Mouse (Mus musculus) hindbrain, embryonic 15.5 days (tissue): ENCODE measurements around the gene Cdc27. TPM values are rescaled to one million over a fixed set of nuclear protein-coding genes. Genes with fewer than 3 reads are reported as not detected.
A peak's percentile ranks its signal among the peaks of the same experiment; 100 is the strongest.

ENCODE experiments used
- ATAC-seq: fragments of 200-750 bp; cut with Nextera tagmentation; 2 replicates; pipeline ENCODE4 v1.8.0; 2017; ENCODE audit warnings: low read depth, moderate number of reproducible peaks, moderate TSS enrichment; ENCODE audit not compliant: low FRiP score
- H3K27ac ChIP-seq: fragments of 300-500 bp; sonication (generic); replicated peaks from 2 replicates; pipeline ENCODE4 v1.5.1; 2015; ENCODE audit warnings: mild to moderate bottlenecking, inconsistent platforms
- H3K27me3 ChIP-seq: fragments of 300-500 bp; sonication (generic); 2 replicates; pipeline ENCODE4 v1.6.1; 2015; ENCODE audit warnings: control low read depth, inconsistent platforms
- H3K36me3 ChIP-seq: fragments of 300-500 bp; sonication (generic); 2 replicates; pipeline ENCODE4 v1.6.1; 2015; ENCODE audit warnings: control low read depth, inconsistent platforms
- H3K4me1 ChIP-seq: fragments of 300-500 bp; sonication (generic); replicated peaks from 2 replicates; pipeline ENCODE4 v1.6.1; 2015; ENCODE audit warnings: control low read depth, inconsistent platforms
- H3K4me2 ChIP-seq: fragments of 300-500 bp; sonication (generic); 2 replicates; pipeline ENCODE4 v1.6.1; 2015; ENCODE audit warnings: moderate library complexity, mild to moderate bottlenecking, inconsistent platforms
- H3K4me3 ChIP-seq: fragments of 300-500 bp; sonication (generic); 2 replicates; pipeline ENCODE4 v1.5.1; 2015; ENCODE audit warnings: mild to moderate bottlenecking, inconsistent platforms
- H3K9ac ChIP-seq: fragments of 300-500 bp; sonication (generic); 2 replicates; pipeline ENCODE4 v1.6.1; 2015; ENCODE audit warnings: inconsistent platforms
- H3K9me3 ChIP-seq: fragments of 300-500 bp; sonication (generic); 2 replicates; pipeline ENCODE4 v1.6.1; 2016; ENCODE audit warnings: control low read depth, inconsistent platforms
- WGBS: fragments of 180-500 bp; shearing (Covaris S2); methylation state at CpG from one replicate; pipeline ENCODE4 v1.1.7; 2015; 5-methylcytosine and 5-hydroxymethylcytosine counted together
- polyA plus RNA-seq: library from polyadenylated mRNA; unstranded; fragments of >200 nt; fragmentation: Nextera tagmentation; extraction: Ambion mirVana; gene quantifications from 2 replicates; pipeline ENCODE4 v1.2.1, GENCODE M21; 2015

Gene Cdc27
- polyA plus RNA-seq, 1 experiment from 2014 or later, result 34.2 TPM

DNA sequence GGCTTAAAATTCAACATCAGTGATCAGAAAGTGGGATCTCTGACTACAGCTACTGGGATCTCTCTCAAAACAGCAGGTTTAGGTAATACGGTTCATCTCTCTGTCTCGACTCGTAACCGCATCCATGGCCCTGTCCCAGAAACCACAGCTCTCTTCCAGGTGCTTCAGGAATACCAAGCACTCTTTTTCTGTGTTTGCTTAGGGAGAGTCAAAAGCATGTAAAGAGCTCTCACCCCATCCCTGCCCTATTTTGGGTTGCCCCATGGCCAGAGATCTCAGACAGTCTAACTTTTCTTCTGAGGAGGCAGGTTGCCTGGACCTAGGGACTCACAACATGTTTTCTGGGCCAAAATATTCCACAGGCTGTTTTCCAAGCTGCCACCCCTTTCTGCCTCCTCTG is 17.9 kb upstream of the Cdc27 start:
- H3K9ac ChIP-seq, result no peak overlapping the region
- WGBS, result 96% methylated on average over 4 of the region's 4 CpGs
- H3K4me2 ChIP-seq, result no peak overlapping the region
- H3K36me3 ChIP-seq, result no peaks in the 10 kb centered on the region
- ATAC-seq, result no peak
- no peaks in the 10 kb centered on the region for H3K9me3 ChIP-seq
- no peak overlapping the region for H3K4me3 ChIP-seq
- peaks cover 6% of the 10 kb centered on the region; the same call in 1 of the 2 replicates for H3K27me3 ChIP-seq
- peaks cover 4% of the 10 kb centered on the region; the same call in 1 of the 2 replicates for H3K4me1 ChIP-seq
- no peak overlapping the region for H3K27ac ChIP-seq

DNA sequence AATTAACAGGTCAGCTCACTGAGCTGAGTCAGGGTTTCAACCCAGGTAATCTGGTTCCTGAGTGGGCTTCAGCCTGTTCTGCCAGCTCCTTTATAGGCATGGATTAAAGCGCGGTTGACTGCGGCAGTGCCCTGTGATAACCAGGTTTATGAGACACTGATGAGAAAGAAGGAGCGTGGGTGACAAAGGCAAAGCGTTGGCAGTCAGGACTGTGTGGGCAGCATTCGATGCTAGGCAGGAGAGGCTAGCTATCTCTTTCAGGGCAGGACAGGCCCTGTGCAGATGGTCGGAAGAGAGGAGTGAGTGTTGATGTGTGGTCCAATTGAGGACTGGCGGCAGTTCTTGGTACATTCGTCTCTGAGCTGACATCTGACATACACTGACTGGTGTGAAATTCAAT is 17.3 kb upstream of the Cdc27 start:
- Histone ChIP-seq H3K27me3 (peaks cover 6% of the 10 kb centered on the region; the same call in 1 of the 2 replicates), H3K4me2 (no peak overlapping the region), H3K4me3 (no peak overlapping the region), H3K27ac (no peak overlapping the region), H3K9me3 (no peaks in the 10 kb centered on the region), H3K4me1 (peaks cover 4% of the 10 kb centered on the region; the same call in 1 of the 2 replicates), H3K36me3 (no peaks in the 10 kb centered on the region), H3K9ac (no peak overlapping the region)
- ATAC-seq, result no peak
- 91% methylated on average over 9 of the region's 9 CpGs for WGBS

DNA sequence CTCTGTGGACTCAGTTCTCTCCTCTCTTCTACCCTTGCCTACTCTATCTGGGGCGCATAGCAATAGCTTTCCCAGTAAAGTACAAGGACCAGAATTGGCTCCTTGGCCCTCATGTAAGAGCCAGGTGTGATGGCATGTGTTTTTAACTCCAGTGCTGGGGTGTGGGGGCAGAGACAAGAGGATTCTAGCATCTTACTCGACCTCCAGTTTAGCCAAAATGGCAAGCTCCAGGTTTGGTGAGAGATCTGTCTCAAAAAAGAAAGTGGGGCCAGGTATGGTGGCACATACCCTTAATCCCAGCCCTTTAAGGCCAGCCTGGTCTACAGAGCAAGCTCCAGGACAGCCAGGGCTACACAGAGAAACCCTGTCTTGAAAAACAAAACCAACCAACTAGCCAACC is 16.4 kb upstream of the Cdc27 start:
- no peaks in the 10 kb centered on the region for H3K36me3 ChIP-seq
- WGBS, result 87% methylated on average over 2 of the region's 2 CpGs
- H3K4me1 ChIP-seq, result peaks cover 4% of the 10 kb centered on the region; the same call in 1 of the 2 replicates

DNA sequence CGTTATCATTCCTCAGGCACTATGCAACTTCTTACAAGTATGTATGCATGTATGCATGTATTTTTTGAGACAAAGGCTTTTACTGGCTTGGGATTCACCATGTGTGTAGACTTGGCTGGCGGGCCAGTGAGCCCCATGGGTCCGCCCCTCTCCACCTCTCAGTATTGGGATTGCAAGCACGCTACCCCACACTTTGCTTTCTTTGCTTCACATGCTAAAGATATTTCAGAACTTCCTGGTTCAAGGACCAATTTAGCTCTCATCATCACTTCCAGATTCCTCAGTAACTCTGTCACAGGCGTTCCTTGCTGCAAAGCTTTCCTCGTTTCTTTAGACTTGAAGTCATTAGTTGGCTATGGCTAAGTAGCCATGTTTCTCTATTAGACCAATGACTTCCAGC is 15.7 kb upstream of the Cdc27 start:
- no peak overlapping the region for H3K4me3 ChIP-seq
- H3K4me2 ChIP-seq, result no peak overlapping the region
- no peaks in the 10 kb centered on the region for H3K9me3 ChIP-seq
- WGBS, result 86% methylated on average over 6 of the region's 6 CpGs
- no peak overlapping the region for H3K27ac ChIP-seq
- no peaks in the 10 kb centered on the region for H3K36me3 ChIP-seq
- ATAC-seq, result no peak
- H3K4me1 ChIP-seq, result no peaks in the 10 kb centered on the region
- H3K9ac ChIP-seq, result no peak overlapping the region
- H3K27me3 ChIP-seq, result no peaks in the 10 kb centered on the region

More for the DNA sequence above, 16.4 kb upstream of the Cdc27 start:
- Histone ChIP-seq H3K9ac (no peak overlapping the region), H3K27me3 (no peaks in the 10 kb centered on the region), H3K4me2 (no peak overlapping the region), H3K27ac (no peak overlapping the region), H3K9me3 (no peaks in the 10 kb centered on the region), H3K4me3 (no peak overlapping the region)
- ATAC-seq, result no peak

DNA sequence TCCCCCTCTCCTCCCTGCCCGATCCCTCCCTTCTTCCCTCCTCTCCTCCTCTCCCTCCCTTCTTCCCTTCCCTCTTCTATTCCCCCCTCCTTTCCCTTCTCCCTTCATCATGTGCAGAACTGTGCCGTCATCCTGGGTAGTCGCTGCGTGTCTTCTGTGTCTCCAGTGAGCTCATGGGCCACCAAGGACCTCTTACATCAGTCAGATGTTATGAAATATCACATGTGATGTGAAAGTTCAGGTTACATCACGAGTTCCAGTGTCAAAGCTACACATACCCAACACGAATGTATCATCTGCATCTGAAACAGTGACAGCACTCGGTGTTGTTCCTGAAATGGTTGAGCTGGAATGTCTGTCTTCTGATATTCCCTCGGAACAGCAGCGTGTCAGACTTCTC is 14.8 kb upstream of the Cdc27 start:
- no peak overlapping the region for H3K4me3 ChIP-seq
- no peaks in the 10 kb centered on the region for H3K9me3 ChIP-seq
- no peaks in the 10 kb centered on the region for H3K4me1 ChIP-seq
- H3K9ac ChIP-seq, result no peak overlapping the region
- H3K27me3 ChIP-seq, result no peaks in the 10 kb centered on the region
- no peaks in the 10 kb centered on the region for H3K36me3 ChIP-seq
- H3K27ac ChIP-seq, result no peak overlapping the region
- H3K4me2 ChIP-seq, result no peak overlapping the region
- no peak for ATAC-seq
- WGBS, result 84% methylated on average over 9 of the region's 9 CpGs

DNA sequence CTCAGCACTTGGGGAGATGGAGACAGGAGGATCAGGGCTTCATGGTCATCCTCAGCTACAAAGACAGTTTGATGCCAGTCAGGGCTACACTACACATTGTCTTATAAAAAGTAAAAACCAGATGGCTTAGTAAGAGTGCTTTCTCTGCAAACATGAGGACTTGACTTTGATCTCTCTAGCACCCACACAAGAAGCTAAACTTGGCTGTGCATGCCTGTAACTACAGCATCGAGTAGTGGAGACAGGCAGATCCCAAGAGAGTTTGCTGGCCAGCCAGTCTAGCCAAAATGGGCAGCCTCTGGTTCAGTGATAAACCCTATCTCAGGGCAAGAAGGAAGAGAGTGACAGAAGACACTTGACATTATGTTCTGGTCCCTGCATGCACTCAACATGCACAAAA is 13.1 kb upstream of the Cdc27 start:
- Histone ChIP-seq H3K4me1 (no peaks in the 10 kb centered on the region), H3K4me2 (no peak overlapping the region), H3K27me3 (no peaks in the 10 kb centered on the region), H3K36me3 (no peaks in the 10 kb centered on the region), H3K27ac (no peak overlapping the region), H3K9ac (no peak overlapping the region), H3K4me3 (no peak overlapping the region), H3K9me3 (no peaks in the 10 kb centered on the region)
- ATAC-seq, result no peak
- WGBS, result 79% methylated on average over 1 of the region's 1 CpGs

DNA sequence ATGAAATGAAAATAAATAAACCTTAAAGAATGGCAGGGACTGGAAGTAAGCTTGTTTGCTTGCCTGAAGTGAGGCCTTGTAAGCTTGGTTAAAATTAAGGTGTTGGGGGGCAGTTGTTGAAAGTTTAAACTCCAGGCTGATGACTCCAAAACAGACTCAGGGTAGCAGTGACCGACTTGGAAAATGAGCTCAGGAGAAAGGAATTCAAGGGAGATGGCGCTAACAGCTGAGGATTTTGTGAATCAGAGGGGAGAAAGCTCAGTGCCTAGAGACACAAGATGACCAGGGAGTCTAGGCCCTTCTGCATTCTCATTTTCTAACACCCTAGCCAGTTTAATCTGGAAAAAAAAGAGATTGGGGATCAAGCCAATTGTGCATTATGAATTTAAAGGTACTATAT is 10.6 kb upstream of the Cdc27 start:
- Histone ChIP-seq H3K36me3 (no peaks in the 10 kb centered on the region), H3K27ac (no peak overlapping the region), H3K4me3 (no peak overlapping the region), H3K9ac (no peak overlapping the region), H3K9me3 (no peaks in the 10 kb centered on the region), H3K4me2 (no peak overlapping the region), H3K27me3 (no peaks in the 10 kb centered on the region), H3K4me1 (no peaks in the 10 kb centered on the region)
- no peak for ATAC-seq
- WGBS, result 67% methylated on average over 2 of the region's 2 CpGs

DNA sequence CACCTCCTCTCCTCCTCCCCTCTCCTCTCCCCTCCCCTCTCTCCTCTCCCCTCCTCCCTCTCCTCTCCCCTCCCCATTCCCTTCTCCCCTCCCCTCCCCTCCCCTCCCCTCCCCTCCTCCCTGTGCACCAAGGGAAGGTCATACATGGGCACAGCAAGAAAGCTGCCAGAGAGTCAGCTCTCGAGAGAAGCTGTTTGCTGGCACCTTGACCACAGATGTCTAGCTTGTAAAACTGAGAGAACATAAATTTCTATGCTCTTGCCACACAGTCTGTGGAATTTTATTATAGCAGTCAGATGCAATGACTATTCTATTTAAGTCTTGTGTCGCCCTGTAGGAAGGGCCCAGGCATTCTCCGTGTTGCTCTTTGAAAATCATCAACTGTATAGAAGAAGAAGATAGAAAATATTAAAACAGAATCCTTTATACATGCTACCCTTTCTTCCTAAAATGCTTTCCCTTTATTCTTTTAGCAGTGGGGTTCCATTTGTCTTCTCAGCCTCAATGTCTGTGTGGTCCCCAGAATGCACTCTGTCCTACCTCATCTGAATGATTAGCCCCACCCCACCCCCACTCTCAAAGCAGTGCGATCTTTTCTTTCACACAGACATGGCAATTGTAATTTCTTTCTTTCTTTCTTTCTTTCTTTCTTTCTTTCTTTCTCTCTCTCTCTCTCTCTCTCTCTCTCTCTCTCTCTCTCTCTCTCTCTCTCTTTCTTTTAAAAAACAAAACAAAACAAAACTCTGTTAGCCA is 8.4 kb upstream of the Cdc27 start:
- H3K4me3 ChIP-seq, result no peak overlapping the region
- H3K9me3 ChIP-seq, result no peaks in the 10 kb centered on the region
- no peaks in the 10 kb centered on the region for H3K27me3 ChIP-seq
- no peak overlapping the region for H3K27ac ChIP-seq
- no peaks in the 10 kb centered on the region for H3K36me3 ChIP-seq
- 49% methylated on average over 4 of the region's 4 CpGs for WGBS
- H3K4me1 ChIP-seq, result no peaks in the 10 kb centered on the region
- ATAC-seq, result no peak
- H3K9ac ChIP-seq, result no peak overlapping the region
- H3K4me2 ChIP-seq, result no peak overlapping the region

DNA sequence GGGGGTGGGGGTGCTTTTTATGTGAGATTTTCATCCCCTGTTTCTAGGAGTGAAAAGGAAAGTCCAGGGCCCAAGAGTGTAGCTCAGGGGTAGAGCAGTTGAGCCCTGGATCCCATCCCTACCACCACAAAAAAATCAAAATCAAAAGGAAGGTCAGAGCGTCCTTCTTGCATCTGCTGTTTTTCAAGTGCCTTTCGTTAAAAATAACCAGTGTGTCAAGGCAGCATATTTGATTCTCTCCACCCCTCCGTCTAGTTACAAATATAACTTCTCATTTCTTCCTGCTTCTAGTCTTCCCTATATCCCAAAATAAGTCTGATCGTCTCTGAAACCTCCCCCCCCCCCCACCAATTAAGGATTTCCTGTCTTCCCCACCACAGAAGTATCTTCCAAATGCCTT is 7.6 kb upstream of the Cdc27 start:
- no peak overlapping the region for H3K9ac ChIP-seq
- H3K4me2 ChIP-seq, result no peak overlapping the region
- WGBS, result 87% methylated on average over 4 of the region's 4 CpGs
- no peaks in the 10 kb centered on the region for H3K27me3 ChIP-seq
- no peaks in the 10 kb centered on the region for H3K9me3 ChIP-seq
- no peak overlapping the region for H3K4me3 ChIP-seq
- ATAC-seq, result no peak
- H3K4me1 ChIP-seq, result no peaks in the 10 kb centered on the region
- H3K36me3 ChIP-seq, result no peaks in the 10 kb centered on the region
- no peak overlapping the region for H3K27ac ChIP-seq

DNA sequence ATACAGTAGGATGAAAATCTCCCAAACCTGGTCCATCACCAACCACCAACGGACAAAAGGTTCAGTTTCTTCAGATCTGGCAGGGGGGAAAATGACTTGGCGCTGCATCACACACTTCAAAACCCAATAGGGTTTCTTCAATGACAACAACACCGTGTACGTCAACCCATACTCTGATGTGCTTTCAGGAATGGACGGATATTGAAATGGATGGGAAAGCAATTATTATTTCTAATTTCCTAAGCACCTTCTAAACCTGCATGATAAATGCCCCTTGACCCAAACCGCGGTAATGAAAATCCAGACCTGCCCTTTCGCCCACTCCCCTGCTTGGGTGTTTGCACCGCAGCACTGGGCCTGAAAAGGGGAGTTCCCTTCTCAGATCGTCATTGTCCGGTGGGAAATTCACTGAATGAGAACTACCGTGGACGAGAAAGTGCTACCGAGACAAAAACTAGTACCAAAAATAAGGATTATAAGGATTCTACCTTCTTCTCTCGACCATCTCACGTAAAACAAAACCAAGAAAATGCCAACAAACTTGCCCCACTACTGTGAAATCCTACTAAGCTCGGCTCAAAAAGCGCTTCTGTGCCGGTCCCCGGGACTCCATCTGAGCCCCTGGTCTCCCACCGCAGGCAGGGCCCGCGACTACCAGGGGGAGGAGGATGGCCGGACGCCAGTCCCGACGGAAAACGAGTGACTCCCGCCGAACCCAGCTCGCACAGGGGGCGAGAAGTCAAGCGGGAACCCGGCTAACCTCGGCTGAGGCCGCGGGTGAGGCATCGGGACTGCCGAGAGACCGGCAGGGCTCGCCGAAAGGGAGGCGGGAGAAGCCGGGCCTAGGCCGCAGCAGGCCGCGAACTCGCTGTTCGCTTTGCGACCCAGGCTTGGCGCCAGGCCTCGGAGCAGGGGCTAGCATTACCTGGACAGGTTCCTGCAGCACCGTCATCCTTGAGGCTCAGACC is 698 bp downstream of the Cdc27 start:
- under 1% methylated on average over 53 of the region's 53 CpGs for WGBS
- Histone ChIP-seq H3K9ac (peak overlapping the region; percentile 100), H3K4me3 (peak overlapping the region; percentile 96), H3K36me3 (no peaks in the 10 kb centered on the region), H3K4me2 (peak overlapping the region; percentile 85), H3K27me3 (no peaks in the 10 kb centered on the region), H3K4me1 (peaks cover 24% of the 10 kb centered on the region), H3K9me3 (no peaks in the 10 kb centered on the region), H3K27ac (peak overlapping the region; percentile 90)
- ATAC-seq, result no peak

DNA sequence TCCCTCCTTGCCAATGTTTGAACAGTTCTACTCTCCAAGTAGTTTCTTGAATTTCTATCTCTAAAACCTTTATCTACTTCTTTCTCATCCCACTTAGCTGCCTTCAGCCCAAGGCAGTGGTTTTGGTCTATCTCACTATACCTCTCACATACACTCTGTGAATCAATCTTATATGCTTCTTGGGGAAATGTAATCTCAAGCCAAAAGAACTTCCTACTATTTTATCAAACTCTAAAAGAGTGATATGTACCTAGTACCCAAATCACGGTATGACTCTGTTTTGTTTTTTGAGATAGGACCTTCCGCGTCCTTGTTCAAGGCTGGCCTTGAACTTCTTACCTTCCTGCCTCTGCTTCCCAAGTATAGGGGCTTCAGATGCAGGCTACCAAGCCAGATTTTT is 2.9 kb downstream of the Cdc27 start:
- Histone ChIP-seq H3K9ac (no peak overlapping the region), H3K27ac (no peak overlapping the region), H3K9me3 (no peaks in the 10 kb centered on the region), H3K4me2 (no peak overlapping the region), H3K27me3 (no peaks in the 10 kb centered on the region), H3K36me3 (no peaks in the 10 kb centered on the region), H3K4me3 (no peak overlapping the region), H3K4me1 (peaks cover 24% of the 10 kb centered on the region)
- ATAC-seq, result no peak
- 98% methylated on average over 3 of the region's 3 CpGs for WGBS

DNA sequence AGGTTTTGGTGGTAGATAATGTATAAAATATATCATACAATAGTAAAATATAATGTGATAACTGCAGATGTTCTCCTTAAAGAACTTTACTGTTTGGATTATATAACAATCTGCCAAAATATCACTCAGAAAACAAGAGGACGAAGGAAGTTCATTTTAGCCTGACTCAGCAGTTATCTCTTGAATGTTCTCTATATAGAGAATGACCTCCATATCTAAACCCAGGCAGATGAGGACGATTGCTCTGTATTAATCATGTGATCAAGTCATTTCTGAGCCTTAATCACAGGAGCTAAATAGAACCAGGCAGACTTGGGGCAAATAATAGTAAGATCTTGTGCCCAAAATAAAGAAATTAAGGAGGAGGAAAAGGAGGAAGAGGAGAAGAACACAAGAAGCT is 5.9 kb downstream of the Cdc27 start:
- ATAC-seq, result no peak

More for the DNA sequence above, 5.9 kb downstream of the Cdc27 start:
- Histone ChIP-seq H3K9me3 (no peaks in the 10 kb centered on the region), H3K36me3 (peaks cover 5% of the 10 kb centered on the region; the same call in 1 of the 2 replicates), H3K4me3 (no peak overlapping the region), H3K9ac (no peak overlapping the region), H3K4me1 (peaks cover 23% of the 10 kb centered on the region), H3K27me3 (no peaks in the 10 kb centered on the region), H3K27ac (no peak overlapping the region), H3K4me2 (no peak overlapping the region)
- WGBS, result 86% methylated on average over 2 of the region's 2 CpGs
